Mouse (Mus musculus) thymus, adult 2 months (tissue): ENCODE data around the gene Fam50b.

ENCODE experiments used
- CTCF ChIP-seq: fragments of 200-500 bp; IDR thresholded peaks from 2 replicates; pipeline ENCODE4 v1.5.1; 2012; ENCODE audit warnings: mild to moderate bottlenecking, control low read depth, low read length, moderate library complexity, borderline replicate concordance; ENCODE audit not compliant: control insufficient read depth, poor library complexity, insufficient read depth; ENCODE audit errors: extremely low read depth
- POLR2A ChIP-seq: fragments of 200-500 bp; IDR thresholded peaks from 2 replicates; pipeline ENCODE4 v1.6.1; 2012; ENCODE audit warnings: mild to moderate bottlenecking, low read length, control low read depth, moderate library complexity; ENCODE audit not compliant: control insufficient read depth, poor library complexity, insufficient read depth; ENCODE audit errors: extremely low read depth

DNA sequence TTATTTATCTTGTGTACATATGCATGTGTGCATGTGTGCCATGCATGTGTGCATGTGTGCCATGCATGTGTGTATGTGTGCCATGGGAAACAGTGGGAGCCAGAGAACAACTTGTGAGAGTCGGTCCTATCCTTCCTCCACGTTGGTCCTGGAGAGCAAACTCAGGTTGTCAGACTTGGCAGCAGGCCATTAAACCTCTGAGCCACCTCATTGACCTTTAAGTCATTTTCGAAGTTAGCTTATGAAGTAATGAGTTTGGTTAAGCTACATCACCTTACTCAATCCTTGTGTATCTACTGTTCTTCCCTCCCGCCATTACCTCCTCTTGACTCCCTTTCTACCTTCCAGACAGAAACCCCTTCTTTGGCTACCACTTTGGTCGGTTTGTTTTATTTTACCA, 30.6 kb downstream of the Fam50b start:
- TF ChIP-seq CTCF (no peak), POLR2A (no peak)
